Mouse (Mus musculus) CH12F3 (cell line): ENCODE measurements around the gene Ppfibp1.
"Not testable (repeated sequence)": the region's sequence is repeated elsewhere in the genome, so short reads cannot be mapped to it uniquely, and the experiment has no call there.

Experiments used
- in situ Hi-C: fragments of 300-500 bp; cut with MboI; formaldehyde crosslinking; loops from 2 replicates; pipeline ENCODE4 v1.14.3; 2020; ENCODE audit warnings: low sequenced_read_pairs

Ppfibp1 gene

DNA sequence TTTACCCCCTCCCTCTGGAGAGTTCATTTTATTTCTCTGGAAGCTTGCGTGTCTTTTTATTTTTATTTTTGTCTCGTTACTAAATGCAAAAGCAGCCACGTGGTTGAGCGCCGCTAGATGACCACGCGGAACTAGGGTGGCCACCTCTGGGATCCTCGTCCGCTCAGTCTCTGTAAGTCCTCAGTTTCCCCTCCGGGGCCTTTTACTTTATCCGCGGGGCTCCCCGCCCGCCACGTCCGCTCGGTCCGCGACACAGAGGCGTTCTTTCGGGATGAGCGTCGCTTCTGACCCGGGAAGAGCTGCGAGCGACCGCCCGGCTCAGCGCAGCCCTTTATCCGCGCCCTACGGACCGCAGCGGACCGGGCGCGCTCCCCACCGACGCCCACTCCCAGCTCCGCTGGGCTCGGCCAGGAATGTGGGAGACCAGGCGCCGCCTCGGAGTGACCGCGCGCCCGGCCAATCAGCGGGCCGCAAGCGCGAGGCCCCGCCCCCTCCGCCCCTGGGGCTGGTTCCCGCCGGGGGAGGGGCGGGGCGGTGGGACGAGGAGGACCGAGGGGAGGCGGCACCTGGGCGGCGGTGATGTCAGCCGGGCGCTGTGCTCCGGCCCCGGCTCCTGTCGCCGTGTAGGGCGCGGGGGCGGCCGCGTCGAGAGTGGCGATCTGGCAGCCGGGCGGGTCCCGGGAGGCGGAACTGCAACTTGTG lies at the start of gene Ppfibp1:
Gene Ppfibp1 (plus strand): TSS at position 530 of the 702 bp plus-strand sequence.
- in situ Hi-C loops, result no loop called here

DNA sequence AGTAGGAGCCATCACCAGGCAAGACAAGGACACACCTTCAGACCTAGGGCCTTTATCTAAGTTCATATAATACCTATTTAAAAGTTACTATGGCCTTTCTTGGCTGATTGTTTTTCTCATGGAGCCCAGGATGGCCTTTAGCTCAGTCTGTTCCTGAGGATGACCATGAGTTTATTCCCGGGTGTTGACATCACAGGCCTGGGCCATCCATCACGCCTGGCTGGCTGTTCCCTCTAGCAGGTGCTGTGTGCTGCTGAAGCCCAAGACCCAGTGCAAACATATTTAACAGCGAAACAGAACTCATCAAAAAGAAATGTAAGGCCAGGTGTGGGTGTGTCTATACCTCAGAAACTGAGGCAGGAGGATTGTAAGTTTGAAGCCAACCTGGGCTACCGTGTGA lies 49.4 kb upstream of the Ppfibp1 start:
- in situ Hi-C loops, result loop anchor here (5.0 kb wide), 1 partner anchor 143 kb away; no protein-coding TSS in a partner anchor

DNA sequence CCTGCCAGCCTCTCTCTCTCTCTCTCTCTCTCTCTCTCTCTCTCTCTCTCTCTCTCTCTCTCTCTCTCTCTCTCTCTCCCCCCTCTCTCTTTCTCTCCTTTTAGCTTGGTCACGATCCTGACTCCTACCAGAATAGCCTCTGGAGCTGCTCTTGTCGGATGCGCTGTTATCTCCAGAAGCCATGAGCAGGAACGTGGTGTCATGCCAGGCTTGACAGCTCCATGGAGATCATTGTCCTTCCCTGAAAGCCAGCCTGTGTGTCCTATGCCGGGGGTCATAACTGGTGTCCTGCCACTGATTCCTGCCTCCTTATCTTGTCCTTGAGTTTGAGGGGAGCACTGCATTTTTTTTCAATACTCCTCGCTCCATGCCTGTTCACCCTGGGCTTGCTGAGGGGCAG lies 43.4 kb upstream of the Ppfibp1 start:
- in situ Hi-C loops, result no loop called here

DNA sequence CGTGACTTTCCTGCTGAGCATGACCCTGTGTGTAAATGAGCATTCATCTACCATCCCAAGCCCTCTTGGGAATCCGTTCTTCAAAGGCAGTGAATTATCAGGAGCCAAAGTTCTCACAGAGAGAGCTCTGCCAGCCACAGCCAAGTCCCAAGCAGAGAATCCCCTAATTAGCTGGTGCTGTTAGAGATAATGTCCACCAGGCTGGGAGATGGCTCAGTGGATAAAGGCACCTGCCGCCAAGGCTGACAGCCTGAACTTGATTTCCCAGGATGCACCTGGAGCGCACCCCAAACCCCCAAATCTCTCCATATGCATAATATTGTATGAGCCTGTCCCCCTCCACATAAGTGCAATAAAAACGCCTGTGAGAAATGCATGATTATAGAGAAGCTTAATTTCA lies 42.9 kb upstream of the Ppfibp1 start:
- in situ Hi-C loops, result no loop called here

DNA sequence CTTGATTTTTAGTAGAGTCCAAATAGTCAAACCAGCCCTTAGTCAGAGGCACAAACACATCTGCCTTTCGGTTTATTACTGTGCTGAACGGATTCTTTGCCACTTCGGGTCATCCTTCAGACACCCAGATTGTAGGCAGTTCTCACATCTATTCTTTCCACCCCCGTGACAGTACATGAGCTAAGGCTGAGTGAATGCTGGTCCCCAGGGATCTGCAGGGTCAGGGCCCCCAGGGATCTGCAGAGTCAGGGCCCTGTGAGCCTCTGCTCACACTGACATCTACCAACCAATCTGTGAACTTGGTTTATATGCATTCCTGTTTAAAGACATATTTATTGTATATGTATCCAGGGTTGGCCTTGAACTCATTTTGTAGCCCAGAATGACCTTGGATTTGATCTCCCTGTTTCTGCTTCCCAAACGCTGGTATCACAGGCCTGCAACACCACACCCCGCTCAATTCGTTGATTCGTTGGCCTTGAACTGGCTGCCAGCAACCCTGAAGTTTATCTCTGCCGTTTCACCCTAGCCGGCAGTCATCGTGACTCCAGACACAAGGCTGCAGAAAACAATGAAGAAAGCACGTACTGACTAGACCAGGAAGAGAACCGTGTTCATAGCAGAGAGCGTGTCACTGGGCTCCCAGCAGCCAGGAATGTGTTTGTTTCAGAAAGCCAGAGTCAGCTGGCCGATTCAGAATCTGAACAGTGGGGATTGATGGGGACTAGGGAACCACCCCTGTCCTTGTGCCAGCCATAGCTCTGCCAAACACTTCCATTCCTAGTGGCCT lies 42.1 kb upstream of the Ppfibp1 start:
- in situ Hi-C loops, result no loop called here

DNA sequence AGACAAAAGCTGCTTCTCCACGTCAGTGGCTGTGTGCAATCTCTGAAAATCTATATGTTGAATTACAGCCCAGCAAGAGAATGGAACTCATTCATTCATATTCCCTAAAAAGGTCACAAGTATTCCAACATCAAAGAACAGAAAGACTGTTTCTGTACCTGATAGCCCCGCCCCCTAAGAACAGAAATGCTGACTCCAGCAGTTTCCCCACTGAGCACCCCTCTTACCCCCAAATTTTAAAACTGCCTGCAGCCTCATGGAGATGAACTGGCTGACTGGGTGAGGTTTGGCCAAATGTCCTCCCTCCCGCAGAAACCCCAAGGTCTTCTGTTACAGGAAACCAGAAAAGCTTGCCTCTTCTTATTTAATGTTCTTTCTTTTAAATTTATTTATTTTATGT lies 40.9 kb upstream of the Ppfibp1 start:
- in situ Hi-C loops, result no loop called here

DNA sequence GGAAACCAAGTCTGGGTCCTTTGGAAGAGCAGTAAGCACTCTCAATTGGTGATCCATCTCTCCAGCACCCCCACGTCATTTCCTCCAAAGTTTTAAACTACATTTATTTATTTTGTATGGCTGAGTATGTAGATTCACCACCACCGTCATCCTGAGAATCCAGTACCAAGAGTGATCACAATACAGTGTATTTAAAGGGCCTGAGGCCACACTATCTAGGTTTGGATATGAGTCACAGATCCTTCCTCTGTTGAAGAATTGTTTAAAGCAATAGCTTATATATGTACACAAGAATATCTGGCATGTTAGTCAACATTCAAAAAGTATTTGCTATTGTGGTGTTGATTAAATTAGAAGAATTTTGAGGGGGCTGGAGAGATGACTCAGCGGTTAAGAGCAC lies 40.0 kb upstream of the Ppfibp1 start:
- in situ Hi-C loops, result no loop called here

DNA sequence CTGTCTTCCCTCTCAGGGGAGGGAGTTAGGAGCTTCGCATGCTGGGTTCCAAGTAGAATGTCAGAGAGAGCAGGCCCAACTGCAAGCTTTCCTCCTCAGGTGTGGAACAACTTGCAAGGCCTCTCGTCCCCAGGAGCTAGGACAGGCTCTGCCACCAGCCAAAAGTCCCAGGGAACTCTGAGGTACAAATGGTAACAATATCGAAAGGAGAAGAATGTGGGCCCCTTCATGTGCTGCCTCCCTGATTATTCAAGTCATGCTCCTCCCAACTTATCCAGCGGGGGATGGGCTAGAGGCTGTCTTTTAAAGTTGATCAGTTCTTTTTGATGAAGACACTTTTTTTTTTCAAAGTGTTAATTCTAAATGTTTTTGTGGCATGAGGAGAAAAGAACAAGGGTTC lies 38.2 kb upstream of the Ppfibp1 start, which contains the start of gene Smco2:
Gene Smco2 (plus strand): TSS at position 55 of the 400 bp plus-strand sequence.
- in situ Hi-C loops, result no loop called here

DNA sequence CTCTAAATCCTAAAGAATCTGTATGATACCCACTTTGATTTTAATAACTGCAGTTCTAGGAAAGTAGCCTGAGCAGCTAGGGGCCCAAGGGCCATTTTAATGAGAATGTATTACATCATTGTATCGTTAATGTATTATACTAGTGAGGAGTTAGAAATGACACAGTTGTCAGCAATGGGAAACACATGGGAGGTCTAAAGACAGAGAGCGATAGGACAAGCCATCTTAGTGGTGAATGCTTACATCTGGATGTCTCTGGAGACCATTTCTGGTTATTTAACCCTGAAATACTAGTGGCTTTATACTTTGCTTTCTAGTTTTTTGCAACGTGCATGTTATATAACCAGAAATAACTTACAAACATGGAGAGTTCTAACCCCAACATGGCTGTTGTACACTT lies 36.4 kb upstream of the Ppfibp1 start:
- in situ Hi-C loops, result no loop called here

DNA sequence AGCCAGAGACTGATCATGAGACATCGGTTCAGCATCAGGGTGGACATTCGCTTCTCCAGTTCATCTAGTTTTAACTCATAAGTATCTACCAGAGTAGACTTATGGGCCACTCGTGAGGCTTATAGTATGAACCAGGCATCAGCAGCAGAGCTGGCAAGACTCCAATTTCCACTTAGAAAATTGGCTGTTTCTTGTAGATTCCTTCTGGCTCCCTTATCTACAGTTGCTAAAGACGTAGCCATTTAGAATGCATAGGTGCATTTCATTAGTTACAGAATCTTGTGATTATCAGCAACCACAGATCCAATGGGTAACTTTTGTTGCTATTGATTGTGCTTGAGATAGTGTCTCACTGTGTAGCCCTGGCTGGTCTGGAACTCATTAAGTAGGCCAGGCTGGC lies 35.5 kb upstream of the Ppfibp1 start:
- in situ Hi-C loops, result no loop called here

DNA sequence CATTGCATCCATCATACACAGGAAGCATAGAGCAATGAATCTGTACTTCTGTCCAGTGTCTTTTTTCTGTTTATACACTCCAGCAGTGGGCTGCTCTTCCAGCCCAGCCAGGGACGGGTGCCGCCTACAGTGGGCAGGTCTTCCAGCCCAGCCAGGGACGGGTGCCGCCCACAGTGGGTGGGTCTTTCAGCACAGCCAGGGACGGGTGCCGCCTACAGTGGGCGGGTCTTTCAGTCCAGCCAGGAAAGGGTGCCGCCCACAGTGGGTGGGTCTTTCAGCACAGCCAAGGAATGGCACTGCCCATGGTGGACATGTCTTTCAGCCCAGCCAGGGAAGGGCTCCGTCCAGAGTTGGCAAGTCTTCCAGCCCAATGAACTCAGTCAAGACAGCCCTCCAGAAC lies 33.1 kb upstream of the Ppfibp1 start:
- in situ Hi-C loops, result no loop called here

DNA sequence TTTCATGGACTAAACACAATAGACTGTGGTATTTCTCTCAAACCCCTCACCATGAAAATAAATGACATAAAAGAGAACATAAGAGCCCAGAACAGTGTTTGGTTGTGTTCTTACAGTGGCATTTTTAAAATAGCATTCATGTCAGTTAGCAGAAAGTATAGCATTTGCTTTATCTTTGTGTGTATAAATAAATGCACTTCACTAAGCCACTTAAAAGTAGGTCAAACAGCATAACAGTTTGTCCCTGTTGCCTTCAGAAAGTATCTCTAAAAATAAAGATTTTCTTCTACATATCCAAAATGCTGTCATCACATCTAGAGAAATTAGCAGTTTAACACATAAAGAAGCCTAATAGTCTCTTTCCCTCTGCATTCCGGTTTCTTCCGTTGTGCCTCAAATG lies 30.9 kb upstream of the Ppfibp1 start:
- in situ Hi-C loops, result no loop called here

DNA sequence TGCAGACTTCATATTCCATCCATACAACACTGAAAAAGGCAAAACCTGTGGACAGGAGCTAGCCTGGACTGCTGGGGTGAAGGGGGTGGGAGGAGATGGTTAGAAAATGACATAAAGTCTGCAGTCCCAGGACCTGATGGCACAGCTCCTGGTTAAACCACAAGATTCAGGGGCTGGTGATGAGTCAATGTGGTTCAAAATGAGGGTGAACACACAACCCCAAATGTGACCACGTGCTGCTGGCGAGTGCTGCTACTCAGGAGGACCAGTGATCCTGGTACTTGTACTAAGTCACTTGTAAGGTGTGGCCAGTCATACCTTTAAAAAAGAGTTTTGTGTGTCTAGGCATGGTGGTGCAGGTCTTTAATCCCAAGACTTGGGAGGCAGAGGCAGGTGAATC lies 25.1 kb upstream of the Ppfibp1 start:
- in situ Hi-C loops, result no loop called here

DNA sequence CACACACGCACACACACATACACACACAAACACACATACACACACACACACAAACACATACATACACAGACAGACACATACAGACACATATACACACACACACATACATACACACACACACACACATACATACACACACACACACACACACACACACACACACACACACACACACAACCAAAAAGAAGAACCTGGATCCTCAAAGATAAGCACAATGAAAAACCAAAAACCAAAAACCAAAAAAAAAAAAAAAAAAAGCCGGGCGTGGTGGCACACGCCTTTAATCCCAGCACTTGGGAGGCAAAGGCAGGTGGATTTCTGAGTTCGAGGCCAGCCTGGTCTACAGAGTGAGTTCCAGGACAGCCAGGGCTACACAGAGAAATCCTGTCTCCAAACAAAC lies 23.9 kb upstream of the Ppfibp1 start:
- in situ Hi-C loops, result not testable (repeated sequence)

DNA sequence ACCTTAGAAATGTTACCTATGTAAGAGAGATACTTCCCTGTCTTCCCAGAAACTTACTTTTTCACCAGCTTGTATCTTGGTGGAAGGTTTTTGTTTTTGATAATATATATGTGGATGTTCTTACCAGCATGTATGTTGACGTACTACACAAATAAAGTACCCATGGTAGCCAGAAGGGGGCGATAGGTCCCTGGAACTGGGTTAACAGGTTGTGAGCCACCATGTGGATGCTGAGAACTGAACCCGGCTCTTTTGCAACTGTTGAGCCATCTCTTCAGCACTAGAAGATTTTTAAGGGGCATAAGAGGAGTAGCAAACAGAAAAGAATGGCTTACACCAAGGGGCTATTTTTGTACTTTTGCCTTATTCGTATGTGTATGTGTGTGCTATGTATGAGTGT lies 22.6 kb upstream of the Ppfibp1 start:
- in situ Hi-C loops, result no loop called here

DNA sequence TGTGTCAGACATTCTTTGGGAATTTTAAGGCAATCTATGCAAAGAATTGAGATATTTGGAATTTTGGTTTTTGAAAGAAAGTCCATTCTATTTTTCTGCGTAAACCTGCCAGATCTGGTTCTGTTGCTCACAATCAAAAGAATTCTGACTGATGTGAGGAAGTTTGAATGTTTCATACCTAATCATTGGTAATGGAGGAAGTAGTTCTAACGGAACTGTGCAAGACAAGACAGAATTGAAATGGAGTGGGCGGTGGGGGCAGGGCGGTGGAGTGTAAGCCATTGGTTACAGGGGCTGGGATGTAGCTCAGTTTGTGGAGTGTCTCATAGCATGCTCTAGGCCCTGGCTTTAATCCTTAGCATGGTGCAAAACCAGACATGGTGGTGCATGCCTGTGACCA lies 16.3 kb upstream of the Ppfibp1 start:
- in situ Hi-C loops, result no loop called here

DNA sequence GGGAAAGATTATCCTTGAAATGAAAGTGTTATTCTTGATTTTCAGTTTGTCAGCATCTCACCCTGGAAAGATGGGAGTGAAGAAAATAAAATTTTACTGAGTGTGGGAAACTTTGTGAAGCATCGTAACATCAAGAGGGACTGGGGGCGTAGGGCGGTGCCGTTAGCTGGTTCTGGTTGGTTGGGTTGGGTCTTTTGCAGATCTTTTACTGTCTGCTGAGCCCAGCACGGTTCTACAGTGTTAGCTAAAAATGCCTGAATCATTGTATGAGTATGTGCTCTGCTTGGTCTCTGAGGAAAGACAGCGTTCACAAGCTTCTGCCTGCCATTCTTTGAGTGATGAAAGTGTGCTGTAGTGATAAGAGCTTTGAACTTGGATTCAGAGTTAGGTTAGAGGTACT lies 13.9 kb upstream of the Ppfibp1 start:
- in situ Hi-C loops, result no loop called here

DNA sequence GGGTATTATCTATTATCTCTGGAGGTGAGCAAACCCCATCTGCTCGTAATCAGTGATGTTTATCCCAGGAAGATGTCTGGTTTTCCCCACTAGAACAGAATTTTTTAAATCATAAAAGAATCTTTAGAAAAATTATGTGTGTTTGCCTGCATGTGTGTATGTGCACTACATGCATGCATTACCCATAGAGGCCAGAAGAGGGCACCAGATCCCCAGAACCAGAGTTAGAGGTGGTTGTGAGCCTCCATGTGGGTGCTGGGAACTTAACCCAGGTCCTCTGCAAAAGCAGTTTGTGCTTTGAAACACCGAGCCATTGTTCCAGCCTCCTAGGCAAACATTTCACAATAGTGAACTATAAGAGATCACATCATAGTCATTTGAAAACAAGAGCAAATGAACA lies 11.5 kb upstream of the Ppfibp1 start:
- in situ Hi-C loops, result no loop called here

DNA sequence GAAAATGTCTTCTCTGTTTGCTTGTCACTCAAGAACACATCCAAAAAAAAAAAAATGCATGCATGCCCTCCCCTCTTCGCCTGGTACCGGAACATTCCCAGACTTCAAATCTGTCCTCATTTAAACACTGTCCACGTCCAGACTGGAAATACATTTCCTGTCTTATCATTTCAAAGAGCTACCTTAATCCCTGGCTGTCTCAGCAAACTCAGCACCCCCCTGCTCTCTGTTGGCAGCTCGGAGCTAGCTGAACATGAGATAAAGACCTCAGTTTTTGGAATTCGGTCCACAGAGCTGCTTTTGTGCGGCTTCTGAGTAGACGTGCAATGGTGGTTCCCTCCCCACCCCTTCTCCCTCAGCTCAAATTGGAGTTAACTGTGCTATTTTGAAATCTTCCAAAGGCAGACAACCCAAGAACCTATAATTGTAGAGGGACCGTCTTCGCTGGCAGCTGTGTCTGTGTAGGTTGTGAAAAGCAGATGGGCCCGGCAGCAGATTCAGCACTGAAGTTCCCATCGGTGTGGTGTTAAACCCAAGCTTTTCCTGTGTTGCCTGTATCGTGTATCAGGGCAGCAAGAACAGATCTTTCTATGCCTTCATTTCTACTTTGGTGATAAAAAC lies 10.8 kb upstream of the Ppfibp1 start:
- in situ Hi-C loops, result no loop called here

DNA sequence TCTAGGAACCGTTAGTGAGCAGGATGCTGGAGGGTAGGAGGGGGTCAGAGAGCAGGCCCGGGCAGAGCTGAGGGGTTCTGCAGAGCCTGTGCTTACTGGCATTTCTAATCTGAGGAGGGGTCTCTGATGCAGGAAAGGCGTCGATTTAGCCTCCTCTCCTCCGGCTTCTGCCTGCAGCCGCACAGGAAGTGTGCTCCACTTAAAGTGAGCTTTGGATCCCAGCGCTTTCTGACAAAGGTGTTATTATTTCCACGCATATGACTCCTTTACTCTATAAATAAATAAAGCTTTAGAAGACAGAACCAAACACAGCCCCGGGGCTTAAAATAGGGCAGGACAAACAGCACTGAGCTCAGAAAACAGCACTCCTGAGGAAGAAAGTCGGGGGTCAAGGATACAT lies 9.4 kb upstream of the Ppfibp1 start:
- in situ Hi-C loops, result no loop called here

DNA sequence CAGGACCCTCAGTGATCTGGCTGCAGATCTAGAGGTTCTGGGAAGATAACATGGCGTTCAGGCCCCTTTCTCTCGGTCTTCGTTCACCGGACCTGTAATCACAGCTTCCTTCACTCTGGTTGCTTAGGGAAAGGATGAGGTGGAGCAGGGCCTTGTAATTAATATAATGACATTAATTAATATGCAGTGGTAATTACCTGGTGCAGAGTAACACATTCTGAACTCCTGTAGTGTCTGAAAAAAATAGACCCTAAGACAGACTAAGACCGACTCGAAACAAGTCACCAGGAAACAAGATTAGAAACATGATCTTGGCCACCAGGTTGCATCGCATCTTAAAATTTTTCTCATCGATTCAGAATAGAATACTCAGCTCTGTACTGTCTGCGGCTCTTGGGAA lies 8.4 kb upstream of the Ppfibp1 start:
- in situ Hi-C loops, result no loop called here

DNA sequence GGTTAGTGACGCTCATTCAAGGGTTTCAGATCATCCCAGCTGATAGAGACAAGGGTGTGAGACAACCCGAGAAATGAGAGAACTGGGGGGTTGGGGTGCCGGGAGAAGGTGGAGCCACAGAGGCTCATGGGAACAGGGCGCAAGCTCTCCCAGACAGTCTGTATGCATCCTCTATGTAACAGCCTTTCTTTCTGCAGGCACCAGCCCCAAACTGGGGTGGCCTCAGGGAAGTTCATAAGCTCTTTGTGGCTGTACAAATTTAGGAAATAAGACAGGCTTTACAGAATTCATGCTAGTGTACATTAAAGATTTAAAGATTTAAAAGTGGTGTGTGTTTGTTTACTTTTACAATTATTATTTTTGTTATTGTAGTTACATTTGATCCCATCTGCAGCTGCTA lies 8.0 kb upstream of the Ppfibp1 start:
- in situ Hi-C loops, result no loop called here
